Comparison of ENCODE assay signal across 8 mouse cellular contexts in the genomic region with DNA sequence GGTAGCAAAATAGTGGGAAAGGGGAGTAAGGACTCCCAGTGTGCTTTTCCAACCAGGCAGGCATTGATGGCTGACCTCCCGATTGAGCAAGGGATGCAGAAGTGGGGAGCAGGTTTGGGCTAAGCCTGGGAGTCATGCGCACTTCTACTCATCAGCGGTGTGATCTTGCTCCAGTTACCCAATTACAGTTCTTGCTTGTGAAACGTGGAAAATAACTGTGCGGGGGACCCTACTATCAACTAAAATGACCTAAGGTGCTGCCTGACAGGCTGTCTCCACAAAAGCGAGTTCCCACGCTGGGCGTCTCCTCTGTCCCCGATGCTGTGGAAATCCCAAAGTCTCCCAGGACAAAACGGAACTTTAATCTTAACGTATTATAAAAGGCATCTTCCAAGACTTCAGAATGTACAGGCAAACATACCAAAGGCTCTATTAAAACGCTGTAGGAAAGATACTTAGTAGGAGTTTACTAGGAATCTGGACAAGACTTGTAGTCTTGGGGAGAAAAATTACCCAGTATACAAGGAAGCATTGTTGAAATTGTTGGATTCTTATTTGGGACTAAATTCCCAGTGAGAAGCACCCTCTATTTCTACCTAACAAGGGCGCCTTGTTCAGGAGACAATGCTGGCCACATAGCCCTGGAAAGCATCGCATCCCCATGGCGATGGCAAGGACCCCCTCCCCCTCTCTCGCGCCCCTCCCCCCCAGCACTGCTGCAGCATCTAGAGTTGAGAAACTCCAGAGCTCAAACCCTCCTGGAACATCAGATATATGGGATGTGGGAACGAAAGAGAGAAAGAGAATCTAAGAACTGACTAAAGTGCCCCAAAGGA.
DNase-seq lines count a peak whose midpoint lies in the region; ATAC-seq and TF ChIP-seq lines count a peak whose summit lies in the region.

No protein-coding gene starts in this region.

- TF ChIP-seq CTCF in small intestine, adult 2 months (IDR thresholded peaks at IDR 0.05; ENCODE audit: extremely low read depth, insufficient read length, insufficient replicate concordance, low read depth, low read length): no peak

- no peaks in the 10 kb centered on the region; the same call in 1 of the 2 replicates for H3K4me1 ChIP-seq in brown adipose tissue, adult 24 weeks (ENCODE audit: control insufficient read depth, insufficient read depth, insufficient read length, low read length)
- peaks cover 10% of the 10 kb centered on the region for H3K4me1 ChIP-seq in heart, embryonic 13.5 days
- H3K4me1 ChIP-seq in small intestine, adult 2 months (ENCODE audit: control insufficient read depth, insufficient read depth, insufficient read length, low read length): peaks cover 4% of the 10 kb centered on the region; the same call in 1 of the 2 replicates

- peak overlapping the region; percentile 76 for H3K4me2 ChIP-seq in heart, embryonic 13.5 days

- no peak for ATAC-seq in heart, embryonic 13.5 days (ENCODE audit: extremely low read depth, insufficient number of reproducible peaks, low FRiP score, low TSS enrichment)

- DNase-seq in cerebellum, postnatal 10 days: peak; percentile 41 to 61
- no peak for DNase-seq in cerebellum, adult 8-10 months
- DNase-seq in left cerebral cortex, adult 11 months (ENCODE audit: low spot score): peak; percentile 39
- DNase-seq in ovary, postnatal 14 days (ENCODE audit: low spot score): no peak

- H3K9ac ChIP-seq in heart, embryonic 13.5 days: peak overlapping the region; percentile 65

- no peak for TF ChIP-seq POLR2A in small intestine, adult 2 months (IDR thresholded peaks at IDR 0.05; ENCODE audit: low read depth, low read length)

- H3K9me3 ChIP-seq in heart, embryonic 13.5 days: no peaks in the 10 kb centered on the region

- no peaks in the 10 kb centered on the region for H3K27me3 ChIP-seq in heart, embryonic 13.5 days (replicated peaks)
- no peaks in the 10 kb centered on the region for H3K27me3 ChIP-seq in small intestine, adult 2 months (ENCODE audit: control insufficient read depth, insufficient read depth, low read length)

- H3K27ac ChIP-seq in brown adipose tissue, adult 24 weeks (replicated peaks; ENCODE audit: low read depth, low read length): peak overlapping the region; percentile 66
- no peak overlapping the region for H3K27ac ChIP-seq in heart, embryonic 13.5 days (replicated peaks)
- peak overlapping the region; percentile 36 for H3K27ac ChIP-seq in macrophage
- H3K27ac ChIP-seq in small intestine, adult 2 months (ENCODE audit: insufficient read depth, low read depth, low read length): no peak overlapping the region

- H3K79me2 ChIP-seq in macrophage (ENCODE audit: inconsistent target): no peaks in the 10 kb centered on the region

- peak overlapping the region; percentile 62 for H3K4me3 ChIP-seq in brown adipose tissue, adult 24 weeks (ENCODE audit: insufficient read depth, low read depth, low read length)
- peak overlapping the region; percentile 50 for H3K4me3 ChIP-seq in heart, embryonic 13.5 days
- H3K4me3 ChIP-seq in macrophage (ENCODE audit: inconsistent target): peak overlapping the region; percentile 45
- peak overlapping the region; percentile 51 for H3K4me3 ChIP-seq in small intestine, adult 2 months (ENCODE audit: low read depth, low read length)

- WGBS in heart, embryonic 13.5 days: 11% methylated on average over 18 of the region's 18 CpGs
- WGBS in macrophage (ENCODE audit: missing documents): 27% methylated on average over 18 of the region's 18 CpGs
- 27% methylated on average over 18 of the region's 18 CpGs for WGBS in small intestine, adult 2 months

- H3K36me3 ChIP-seq in heart, embryonic 13.5 days: no peaks in the 10 kb centered on the region
- H3K36me3 ChIP-seq in macrophage (ENCODE audit: inconsistent target): no peaks in the 10 kb centered on the region
- H3K36me3 ChIP-seq in small intestine, adult 2 months (ENCODE audit: control insufficient read depth, insufficient read depth, low read length): no peaks in the 10 kb centered on the region

Comparison
In these comparisons a context has a peak if more than half of its experiments do, and no peak if none do; other contexts are left out.
1. DNase-seq: peak in cerebellum, postnatal 10 days (2 of 2) and left cerebral cortex, adult 11 months (single experiment); none in cerebellum, adult 8-10 months (single experiment) and ovary, postnatal 14 days (single experiment).
2. H3K27ac ChIP-seq: peak in brown adipose tissue, adult 24 weeks (single experiment) and macrophage (single experiment); none in heart, embryonic 13.5 days (single experiment) and small intestine, adult 2 months (single experiment).
3. Peak in every context shown above with its lines, with median percentiles within 50 percentile points of each other: H3K4me3 ChIP-seq.